Mouse (Mus musculus) thymus, adult 2 months (tissue): ENCODE measurements at regions not wholly inside any gene's neighbourhood (a gene's known extent, or its start where the extent isn't known, plus 50 kb on each side); places are given as distances from the start of the nearest gene placed in this dataset.

Source experiments
- DNase-seq: peaks from one replicate; pipeline ENCODE4 v3.0.0; 2021
- H3K27ac ChIP-seq: fragments of 200-500 bp; 2 replicates; pipeline ENCODE4 v1.5.1; 2012; ENCODE audit warnings: low read length, control low read depth; ENCODE audit not compliant: control insufficient read depth, insufficient read depth
- H3K27me3 ChIP-seq: fragments of 200-500 bp; 2 replicates; pipeline ENCODE4 v1.6.1; 2012; ENCODE audit warnings: mild to moderate bottlenecking, low read length, moderate library complexity, mixed read lengths; ENCODE audit not compliant: control insufficient read depth, insufficient read depth
- H3K36me3 ChIP-seq: fragments of 200-500 bp; 2 replicates; pipeline ENCODE4 v1.6.1; 2012; ENCODE audit warnings: mild to moderate bottlenecking, low read length, moderate library complexity; ENCODE audit not compliant: control insufficient read depth, insufficient read depth
- H3K4me1 ChIP-seq: fragments of 200-500 bp; replicated peaks from 2 replicates; pipeline ENCODE4 v1.6.1; 2012; ENCODE audit warnings: low read length; ENCODE audit not compliant: control insufficient read depth, insufficient read depth
- H3K4me3 ChIP-seq: fragments of 200-500 bp; 2 replicates; pipeline ENCODE4 v1.5.1; 2012; ENCODE audit warnings: mild to moderate bottlenecking, low read length, control low read depth, moderate library complexity; ENCODE audit not compliant: control insufficient read depth, insufficient read depth
- CTCF ChIP-seq: fragments of 200-500 bp; IDR thresholded peaks from 2 replicates; pipeline ENCODE4 v1.5.1; 2012; ENCODE audit warnings: mild to moderate bottlenecking, control low read depth, low read length, moderate library complexity, borderline replicate concordance; ENCODE audit not compliant: control insufficient read depth, poor library complexity, insufficient read depth; ENCODE audit errors: extremely low read depth
- POLR2A ChIP-seq: fragments of 200-500 bp; IDR thresholded peaks from 2 replicates; pipeline ENCODE4 v1.6.1; 2012; ENCODE audit warnings: mild to moderate bottlenecking, low read length, control low read depth, moderate library complexity; ENCODE audit not compliant: control insufficient read depth, poor library complexity, insufficient read depth; ENCODE audit errors: extremely low read depth
- WGBS: fragments of 180-500 bp; shearing (Covaris S2); methylation state at CpG from one replicate; pipeline ENCODE4 v1.1.7; 2018; 5-methylcytosine and 5-hydroxymethylcytosine counted together

DNA sequence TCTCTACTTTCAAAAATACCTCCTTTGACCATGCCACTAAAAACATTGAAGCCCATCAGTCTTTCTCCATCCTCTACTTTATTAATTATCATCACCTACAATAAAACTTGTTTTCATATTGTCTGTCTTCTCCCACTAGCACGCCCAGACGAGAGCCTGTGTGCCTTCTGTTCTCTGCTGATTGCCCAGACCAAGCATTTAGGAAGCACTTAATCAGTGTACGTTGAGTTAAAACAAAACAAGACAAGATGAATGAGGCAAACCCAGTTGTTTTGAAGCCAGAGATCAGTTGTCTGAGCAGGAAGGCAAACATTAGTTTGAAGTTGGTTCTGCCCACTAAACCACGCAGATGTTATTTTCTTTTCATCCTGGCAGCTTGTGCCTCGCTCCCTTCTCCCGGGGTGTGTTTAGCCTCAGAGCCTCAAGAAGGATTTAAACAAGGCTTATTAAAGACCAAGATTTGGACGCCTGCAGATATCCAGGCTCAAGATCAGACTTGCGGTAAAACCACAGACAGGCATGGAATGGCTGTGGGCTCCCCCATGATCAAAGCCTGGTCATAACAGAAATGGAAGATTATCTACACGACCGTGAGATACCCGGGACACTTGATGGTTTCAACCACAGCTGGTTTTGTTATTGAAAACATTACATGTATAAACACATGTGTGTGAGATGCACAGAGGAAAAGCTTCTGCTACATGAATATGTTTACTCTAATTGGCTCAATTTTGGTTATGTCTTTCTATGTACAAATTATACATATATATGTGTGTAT lies 123.1 kb upstream of the Thbs1 start:
- 19% methylated on average over 11 of the region's 11 CpGs for WGBS
- no peaks in the 10 kb centered on the region for H3K27me3 ChIP-seq
- H3K4me1 ChIP-seq, result peaks cover 3% of the 10 kb centered on the region; the same call in 1 of the 2 replicates
- H3K4me3 ChIP-seq, result no peak overlapping the region
- DNase-seq, result peak; percentile 10
- TF ChIP-seq CTCF, result no peak
- no peak for TF ChIP-seq POLR2A
- H3K36me3 ChIP-seq, result no peaks in the 10 kb centered on the region
- H3K27ac ChIP-seq, result no peak overlapping the region

DNA sequence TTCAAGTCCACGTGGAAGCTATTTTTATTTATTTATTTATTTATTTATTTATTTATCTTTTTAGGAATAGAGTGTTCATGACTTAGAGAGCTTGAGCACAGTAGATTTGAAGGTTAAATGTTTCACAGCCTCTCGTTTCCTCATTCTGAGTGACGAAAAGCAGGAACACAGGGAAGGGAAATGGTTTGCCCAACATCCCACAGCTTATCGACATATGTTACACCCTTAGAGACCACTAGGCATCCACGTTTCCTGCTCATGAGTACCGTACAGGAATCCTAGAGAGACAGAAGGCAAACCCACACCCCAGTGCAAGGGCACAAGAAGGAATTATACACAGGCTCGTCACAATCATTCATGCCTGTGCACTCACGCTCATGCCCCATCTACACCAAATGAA lies 122.5 kb upstream of the Thbs1 start:
- no peaks in the 10 kb centered on the region for H3K36me3 ChIP-seq

DNA sequence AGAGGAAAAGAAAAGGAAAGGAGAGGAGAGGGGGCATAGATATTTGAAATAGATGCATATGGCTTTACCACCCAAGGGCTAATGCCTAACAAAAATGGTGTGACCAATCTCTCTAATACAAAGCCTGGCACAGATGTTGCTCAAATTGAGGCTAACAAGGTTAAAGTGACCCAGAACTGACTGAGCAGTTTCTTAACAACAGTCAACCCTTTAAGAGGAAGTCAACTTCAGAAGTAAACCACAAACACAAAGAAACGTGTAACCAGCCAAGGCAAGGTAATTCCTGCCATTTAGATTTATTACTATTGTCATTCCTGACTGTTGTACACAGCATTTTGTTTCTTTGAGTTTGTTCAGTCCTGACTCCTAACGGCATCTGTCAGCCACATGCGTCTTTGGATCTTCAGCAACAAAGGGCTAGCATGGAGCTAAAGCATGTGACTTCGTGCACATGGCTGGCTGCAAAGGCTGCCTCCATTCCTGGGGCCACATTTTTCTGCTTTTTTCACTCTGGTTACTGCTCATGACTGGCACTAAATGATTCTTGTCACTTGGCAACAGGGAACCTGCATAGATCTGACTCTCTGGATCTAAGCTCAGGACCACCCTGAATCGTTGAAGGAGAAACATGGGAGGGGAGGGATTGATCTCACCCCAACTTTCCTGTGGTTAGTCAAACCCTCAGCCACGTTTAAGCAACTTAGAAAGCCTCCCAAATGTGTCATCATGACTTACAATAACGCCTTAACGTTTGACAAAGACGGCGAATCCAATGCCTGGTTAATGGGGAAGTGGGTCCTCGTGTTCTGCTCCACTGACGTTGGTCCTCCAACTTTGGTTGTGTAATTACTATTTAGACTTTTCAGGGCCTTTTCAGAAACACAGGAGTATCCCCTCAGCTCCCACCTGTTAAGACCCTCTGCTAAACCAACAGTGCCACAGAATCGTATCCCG lies 115.3 kb upstream of the Thbs1 start:
- 23% methylated on average over 14 of the region's 14 CpGs for WGBS
- Histone ChIP-seq H3K4me3 (no peak overlapping the region), H3K4me1 (peaks cover 9% of the 10 kb centered on the region), H3K27ac (no peak overlapping the region), H3K36me3 (no peaks in the 10 kb centered on the region), H3K27me3 (no peaks in the 10 kb centered on the region)
- DNase-seq, result no peak
- no peak for TF ChIP-seq POLR2A
- TF ChIP-seq CTCF, result no peak

More for the DNA sequence above, 122.5 kb upstream of the Thbs1 start:
- 41% methylated on average over 8 of the region's 8 CpGs for WGBS
- H3K27ac ChIP-seq, result no peak overlapping the region
- DNase-seq, result no peak
- no peaks in the 10 kb centered on the region for H3K27me3 ChIP-seq
- TF ChIP-seq POLR2A, result no peak
- no peak for TF ChIP-seq CTCF
- H3K4me3 ChIP-seq, result no peak overlapping the region
- peaks cover 3% of the 10 kb centered on the region; the same call in 1 of the 2 replicates for H3K4me1 ChIP-seq

DNA sequence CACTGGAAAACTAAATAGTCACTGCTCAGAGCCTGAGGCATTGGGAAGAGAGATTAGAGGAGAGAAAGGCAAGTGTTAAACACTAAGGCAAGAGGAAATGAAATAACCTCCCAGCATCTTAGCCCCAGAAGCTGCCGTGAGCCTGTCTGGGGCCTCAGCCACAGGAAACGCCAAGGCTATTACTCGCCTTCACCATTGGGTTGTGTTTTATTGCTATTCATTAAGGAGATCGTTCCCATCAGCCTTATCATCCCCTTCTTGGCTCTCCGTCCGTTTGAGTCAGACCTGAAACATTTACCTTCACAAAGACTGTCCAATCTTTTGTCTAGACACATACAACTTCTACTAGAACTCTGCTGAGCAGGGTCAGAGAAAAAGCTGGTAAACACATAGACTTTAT lies 112.0 kb upstream of the Thbs1 start:
- no peak overlapping the region for H3K27ac ChIP-seq
- H3K27me3 ChIP-seq, result no peaks in the 10 kb centered on the region
- DNase-seq, result no peak
- H3K4me3 ChIP-seq, result no peak overlapping the region
- 27% methylated on average over 6 of the region's 6 CpGs for WGBS
- TF ChIP-seq CTCF (no peak), POLR2A (no peak)
- peaks cover 9% of the 10 kb centered on the region for H3K4me1 ChIP-seq
- H3K36me3 ChIP-seq, result no peaks in the 10 kb centered on the region

DNA sequence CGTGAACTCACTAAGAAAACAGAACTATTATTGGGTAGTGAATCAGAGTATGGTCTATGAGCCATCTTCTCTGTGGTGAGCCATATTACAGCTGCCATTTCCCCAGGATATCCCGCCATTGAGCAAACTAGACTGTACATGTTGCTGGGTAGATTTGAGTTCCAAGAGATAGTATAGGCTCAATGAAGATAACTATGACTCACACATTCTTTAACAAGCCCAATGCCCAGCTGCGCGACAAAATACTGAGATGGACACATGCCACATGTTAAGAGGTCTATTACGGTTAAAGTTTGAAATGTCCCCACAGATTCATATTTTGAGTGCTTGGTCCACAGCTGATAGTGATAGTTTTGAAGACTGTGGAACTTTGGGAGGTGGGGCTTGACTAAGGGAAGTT lies 107.5 kb upstream of the Thbs1 start:
- Histone ChIP-seq H3K4me1 (peaks cover 5% of the 10 kb centered on the region), H3K27ac (no peak overlapping the region), H3K4me3 (no peak overlapping the region), H3K27me3 (no peaks in the 10 kb centered on the region), H3K36me3 (no peaks in the 10 kb centered on the region)
- 96% methylated on average over 5 of the region's 5 CpGs for WGBS
- DNase-seq, result no peak
- TF ChIP-seq CTCF (no peak), POLR2A (no peak)
